Mouse (Mus musculus) ovary, postnatal 36 days (tissue): Measurements from ENCODE around the gene Slc12a8.
"Not testable (repeated sequence)": the region's sequence is repeated elsewhere in the genome, so short reads cannot be mapped to it uniquely, and the experiment has no call there.

Experiments used
- DNase-seq: peaks from one replicate; pipeline ENCODE4 v3.0.0; 2022; ENCODE audit warnings: low spot score, mixed read lengths

Gene Slc12a8

DNA sequence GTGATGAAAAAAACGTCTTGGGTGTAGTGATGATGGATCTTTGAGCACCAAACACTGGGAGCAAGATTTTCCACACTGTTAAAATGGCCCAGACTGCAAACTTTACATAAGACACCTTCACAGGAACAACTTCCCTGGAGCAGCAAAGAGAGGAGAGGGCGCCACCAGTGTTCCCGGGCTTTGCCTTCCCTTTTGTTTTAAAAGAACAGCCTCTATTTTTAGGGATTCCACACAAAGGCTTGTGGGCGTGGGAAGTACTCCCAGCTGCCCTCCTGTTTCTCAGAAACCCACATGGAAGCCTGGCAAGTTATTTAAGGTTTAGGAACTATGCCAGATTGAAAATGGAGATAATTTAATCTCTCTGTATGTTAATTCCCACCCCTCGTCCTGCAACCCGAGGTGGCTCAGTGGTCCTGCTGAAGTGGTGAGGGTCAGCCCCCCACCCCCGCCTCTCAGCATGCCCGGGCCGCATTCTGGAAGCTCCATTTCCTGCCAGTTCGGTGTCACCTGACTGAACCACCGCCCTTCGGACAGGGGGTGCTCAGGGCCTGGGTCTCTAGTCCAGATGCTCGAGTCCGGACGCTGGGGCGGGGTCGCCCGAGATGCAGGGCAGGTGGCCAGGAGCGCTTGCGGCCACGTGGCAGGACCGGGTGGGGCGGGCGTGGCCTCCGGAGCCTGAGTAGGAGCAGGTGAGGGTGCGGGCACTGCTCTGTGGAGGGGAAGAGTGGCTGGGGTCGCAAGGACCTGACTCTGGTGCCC is at the start of gene Slc12a8:
TSS of gene Slc12a8 (plus strand) at position 522 of the 759 bp plus-strand sequence.
- no peak for DNase-seq

- DNase-seq = no peak
These were observed 49.7 kb upstream of the Slc12a8 start for GRCm38 (mm10) chr16:33467451-33467850.

- no peak for DNase-seq
These were observed 47.2 kb upstream of the Slc12a8 start for GRCm38 (mm10) chr16:33469973-33470372.

GRCm38 (mm10) chr16:33474381-33474780 is 42.7 kb upstream of the Slc12a8 start:
- no peak for DNase-seq

- no peak for DNase-seq
These were observed 37.2 kb upstream of the Slc12a8 start for GRCm38 (mm10) chr16:33479926-33480325.

DNA sequence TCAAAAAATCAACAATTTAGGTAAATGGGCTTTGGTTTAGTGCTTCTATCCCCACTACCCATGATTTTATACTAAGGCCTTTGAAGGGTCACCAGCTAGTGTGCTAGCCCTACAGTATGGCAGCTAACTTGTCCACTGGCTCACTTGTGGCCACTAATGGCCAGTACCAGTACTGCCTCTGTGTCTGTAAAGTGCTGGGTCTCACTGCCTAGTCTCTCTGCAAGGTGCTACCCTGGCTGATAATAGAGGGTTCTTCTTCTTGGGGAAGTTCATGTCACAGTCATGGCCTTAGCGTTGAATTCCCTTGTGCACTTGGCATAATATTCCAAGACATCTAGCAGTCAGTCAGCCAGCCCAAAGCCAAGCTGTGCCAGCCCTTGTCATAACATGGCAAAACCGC is 36.0 kb upstream of the Slc12a8 start:
- DNase-seq = peak; percentile 13

DNA sequence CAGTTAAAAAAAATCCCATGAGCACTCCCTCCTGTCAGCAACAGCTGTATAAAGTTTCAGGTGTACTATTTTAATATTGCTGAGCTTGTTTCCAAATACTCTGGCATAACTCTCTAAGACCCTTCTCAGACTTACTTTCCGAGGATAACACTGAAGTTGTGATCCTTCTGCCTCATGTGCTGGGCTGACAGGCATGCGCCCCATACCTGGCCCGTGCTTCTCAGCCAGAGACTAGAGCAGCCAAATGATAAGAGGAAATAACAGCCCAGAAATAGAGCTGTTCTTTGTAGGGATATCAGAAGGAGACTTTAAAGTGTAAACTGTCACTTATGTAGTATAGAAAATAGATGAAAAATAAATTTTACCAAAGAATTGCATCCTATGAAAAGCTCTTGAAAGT is 34.8 kb upstream of the Slc12a8 start:
- DNase-seq = no peak

- no peak for DNase-seq
These were observed 29.4 kb upstream of the Slc12a8 start for GRCm38 (mm10) chr16:33487709-33488108.

DNA sequence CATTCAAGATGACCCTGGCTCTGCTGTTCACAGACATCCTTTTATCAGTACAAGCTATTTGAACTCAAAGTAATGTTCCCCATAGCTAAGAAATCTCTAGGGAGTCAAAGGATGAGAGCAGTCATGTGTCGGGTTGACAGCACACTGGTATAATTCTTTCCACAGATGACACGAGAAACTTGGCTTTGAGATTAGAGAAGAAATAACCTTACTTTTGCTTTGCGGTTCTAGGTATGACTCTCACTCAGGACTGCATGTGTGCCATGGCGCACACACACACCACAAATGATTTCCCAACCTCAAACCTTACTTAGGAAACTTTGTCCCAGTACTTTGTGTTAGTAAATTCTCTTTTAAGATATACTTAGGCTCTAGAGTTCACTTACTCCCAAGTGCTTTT is 22.8 kb upstream of the Slc12a8 start:
- DNase-seq = no peak

DNA sequence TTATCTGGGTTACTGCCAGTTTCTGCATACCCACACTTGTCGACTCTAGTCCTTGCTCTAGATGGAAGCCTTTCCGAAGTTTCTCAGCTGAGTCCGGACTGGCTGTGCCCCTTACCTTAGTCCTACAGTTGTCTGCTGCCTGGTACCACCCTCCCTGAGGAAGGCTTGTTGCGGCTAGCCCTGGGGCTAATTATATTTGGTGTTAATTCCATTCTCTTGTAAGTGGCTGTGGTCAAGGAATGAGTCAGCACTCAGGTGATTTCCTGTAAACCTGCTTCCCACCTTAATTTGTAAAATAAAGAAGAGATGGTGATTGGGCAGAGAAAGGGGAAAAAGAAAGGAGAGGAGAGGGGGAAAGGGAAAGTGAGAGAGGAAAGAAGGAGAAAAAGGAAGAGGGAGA is 9.0 kb upstream of the Slc12a8 start:
- no peak for DNase-seq

DNA sequence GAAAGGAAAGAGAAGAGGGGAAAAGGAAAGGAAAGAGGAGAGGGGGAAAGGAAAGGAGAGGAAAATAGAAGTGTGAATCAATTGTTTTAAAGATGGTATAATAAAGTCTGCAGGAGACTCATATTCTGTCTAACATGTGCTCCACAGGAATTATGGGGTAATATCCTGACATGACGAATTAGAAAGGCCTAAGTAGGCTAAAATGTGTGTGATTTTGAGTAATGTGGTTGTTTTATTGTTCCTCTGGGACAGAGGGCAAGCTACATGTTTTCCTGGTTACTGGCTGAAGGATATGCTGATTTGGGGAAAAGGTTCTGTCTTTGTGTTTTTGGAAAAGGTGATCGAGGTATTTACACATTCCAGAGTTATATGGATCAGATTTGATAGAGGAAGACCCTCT is 7.9 kb upstream of the Slc12a8 start:
- DNase-seq = not testable (repeated sequence)

DNA sequence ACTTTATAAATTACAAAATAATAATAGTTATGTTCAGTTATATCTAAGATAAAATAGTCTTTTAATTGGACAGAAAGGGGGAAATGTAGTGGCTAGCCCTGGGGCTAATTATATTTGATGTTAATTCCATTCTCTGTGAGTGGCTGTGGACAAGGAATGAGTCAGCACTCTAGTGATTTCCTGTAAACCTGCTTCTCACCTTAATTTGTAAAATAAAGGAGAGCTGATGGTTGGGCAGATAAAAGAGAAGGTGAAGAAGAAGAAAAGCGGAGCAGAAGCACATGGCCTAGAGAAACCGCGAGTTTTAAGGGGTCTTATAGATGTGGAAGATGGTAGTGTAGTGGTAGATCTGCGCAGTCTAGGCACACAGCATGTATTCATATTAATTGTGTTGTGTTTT is 6.3 kb upstream of the Slc12a8 start:
- not testable (repeated sequence) for DNase-seq

- no peak for DNase-seq
These were observed 4.6 kb upstream of the Slc12a8 start for GRCm38 (mm10) chr16:33512555-33512954.

DNA sequence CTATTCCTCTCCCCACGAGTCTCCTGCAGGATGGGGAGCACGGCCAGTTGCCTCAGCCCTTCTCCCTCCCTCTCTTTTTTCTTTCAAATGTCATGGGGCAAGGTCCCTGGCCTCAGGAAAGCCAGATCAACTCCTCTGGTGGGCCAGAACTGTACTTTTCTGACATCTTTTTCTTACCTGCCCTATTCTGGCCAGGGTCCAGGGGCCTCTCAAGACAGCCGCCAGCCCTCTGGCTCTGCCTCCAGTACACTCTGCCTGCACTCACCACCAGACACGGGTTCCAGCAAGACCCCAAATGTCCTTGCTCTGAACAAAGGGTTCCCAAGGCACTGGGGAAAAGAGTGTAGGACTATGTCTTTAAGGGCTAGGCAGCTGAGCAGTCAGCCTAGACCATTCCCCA is 499 bp downstream of the Slc12a8 start:
- DNase-seq = no peak

DNA sequence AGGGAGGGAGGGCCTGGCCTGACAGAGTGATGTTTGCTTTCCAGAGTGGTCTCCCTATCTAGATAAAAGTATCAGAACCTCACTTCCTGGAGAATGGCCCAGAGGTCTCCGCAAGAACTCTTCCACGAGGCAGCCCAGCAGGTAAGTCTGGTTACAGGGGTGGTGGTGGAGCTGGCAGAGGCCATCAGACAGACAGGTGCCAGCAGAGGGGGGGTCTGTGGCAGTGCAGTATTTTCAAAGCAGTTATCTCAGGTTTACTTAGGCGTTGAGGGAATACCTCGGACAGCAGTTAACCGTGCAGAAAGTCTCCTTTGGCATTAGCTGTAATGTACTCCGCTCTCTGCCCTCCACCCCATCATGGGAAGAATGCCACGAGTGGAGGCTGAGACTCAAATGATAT is 1.1 kb downstream of the Slc12a8 start:
- DNase-seq = no peak

DNA sequence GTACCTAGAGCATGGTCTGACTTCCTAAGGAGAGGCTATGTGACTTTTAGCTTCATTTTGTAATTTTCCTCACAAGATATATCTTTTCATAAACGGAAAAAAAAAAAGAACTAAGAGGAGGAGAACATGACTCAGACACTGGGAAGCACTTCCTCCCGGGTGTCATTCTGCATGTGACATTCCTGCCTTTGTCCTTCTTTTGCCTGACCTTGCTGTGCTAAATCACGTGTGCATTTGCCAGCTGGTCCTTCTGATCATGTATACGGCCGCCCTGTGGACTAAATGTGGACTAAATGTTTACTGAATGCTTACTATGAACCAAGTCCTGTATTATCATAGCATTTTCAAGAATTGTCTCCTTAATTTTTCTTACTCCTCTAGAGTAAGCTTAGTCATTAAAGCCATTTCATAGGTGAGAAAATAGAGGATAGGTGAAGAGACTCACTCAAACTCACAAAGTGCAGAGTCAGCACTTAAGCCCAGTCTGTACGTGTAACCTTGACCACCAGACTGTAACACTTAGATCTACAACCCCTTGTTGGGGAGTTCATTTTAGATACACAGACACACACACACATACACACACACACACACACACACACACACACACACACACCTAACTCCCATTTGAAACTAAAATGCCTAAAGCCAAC is 2.9 kb downstream of the Slc12a8 start:
- no peak for DNase-seq

GRCm38 (mm10) chr16:33522516-33522915 is 5.4 kb downstream of the Slc12a8 start:
- DNase-seq = no peak

- no peak for DNase-seq
These were observed 6.4 kb downstream of the Slc12a8 start for GRCm38 (mm10) chr16:33523571-33523970.

DNA sequence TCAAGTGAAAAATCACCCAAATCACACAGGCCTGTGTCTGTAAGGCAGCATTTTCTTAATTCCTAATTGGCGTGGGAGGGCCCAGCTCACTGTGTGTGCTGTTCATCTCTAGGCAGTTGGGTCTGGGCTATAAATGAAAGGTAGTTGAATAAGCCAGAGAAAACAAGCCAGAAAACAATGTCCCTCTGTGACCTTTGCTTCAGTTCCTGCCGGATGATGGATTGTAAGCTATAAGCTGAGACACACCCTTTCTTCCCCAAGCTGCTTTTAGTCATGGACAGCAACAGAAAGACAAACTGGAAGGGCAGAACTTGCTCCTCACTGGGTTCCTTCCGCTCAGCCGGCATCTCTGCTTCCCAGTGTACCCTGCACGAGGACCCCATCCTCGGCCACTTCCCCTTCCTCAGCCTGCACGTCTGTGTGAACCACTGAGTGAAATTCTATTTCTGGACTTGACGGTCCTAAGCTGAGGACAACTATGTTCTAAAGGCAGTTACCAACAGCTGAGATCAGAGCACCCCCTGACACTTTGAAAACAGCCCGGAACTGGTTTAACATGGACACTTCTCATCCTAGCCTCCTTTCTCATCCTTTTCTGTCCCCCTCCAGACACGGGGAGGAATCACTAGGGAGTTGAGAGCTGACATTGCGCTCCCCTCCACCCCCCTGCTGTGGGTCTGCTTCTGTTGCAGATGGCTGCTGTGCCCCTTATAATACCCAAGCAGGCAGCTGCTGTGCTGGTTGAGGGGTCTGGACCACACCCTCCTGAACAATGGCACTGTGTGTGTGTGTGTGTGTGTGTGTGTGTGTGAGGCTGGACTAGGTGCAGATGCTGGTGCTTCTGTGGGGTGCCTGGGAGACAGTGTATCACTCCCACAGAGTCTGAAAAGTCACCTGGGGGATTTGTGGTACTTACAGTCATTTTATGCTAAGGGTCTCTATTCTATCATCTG is 12.7 kb downstream of the Slc12a8 start:
- DNase-seq = no peak

GRCm38 (mm10) chr16:33531184-33531583 is 14.1 kb downstream of the Slc12a8 start:
- DNase-seq = no peak

- DNase-seq = peak; percentile 26
These were observed 19.3 kb downstream of the Slc12a8 start for GRCm38 (mm10) chr16:33536456-33536855.

- no peak for DNase-seq
These were observed 20.5 kb downstream of the Slc12a8 start for GRCm38 (mm10) chr16:33537499-33538225.
